Mouse (Mus musculus) hindbrain, embryonic 11.5 days (tissue): ENCODE measurements around the gene Plekhg3. TPM values are rescaled to one million over a fixed set of nuclear protein-coding genes. Genes with fewer than 3 reads are reported as not detected.

Experiments used
- ATAC-seq: fragments of 200-750 bp; cut with Nextera tagmentation; 2 replicates; pipeline ENCODE4 v1.8.0; 2017; ENCODE audit warnings: mild to moderate bottlenecking, moderate TSS enrichment, moderate library complexity; ENCODE audit not compliant: low FRiP score
- DNase-seq: peaks from one replicate; pipeline ENCODE4 v3.0.0-alpha.2; 2015; ENCODE audit warnings: low spot score
- H3K27ac ChIP-seq: fragments of 300-500 bp; sonication (generic); 2 replicates; pipeline ENCODE4 v1.5.1; 2014; ENCODE audit warnings: mild to moderate bottlenecking, low read depth, low read length
- H3K27me3 ChIP-seq: fragments of 300-500 bp; sonication (generic); 2 replicates; pipeline ENCODE4 v1.6.1; 2014; ENCODE audit warnings: mild to moderate bottlenecking, low read length, moderate library complexity, mixed read lengths; ENCODE audit not compliant: control insufficient read depth, insufficient read depth
- H3K36me3 ChIP-seq: fragments of 300-500 bp; sonication (generic); 2 replicates; pipeline ENCODE4 v1.6.1; 2014; ENCODE audit warnings: mild to moderate bottlenecking, low read length, moderate library complexity, mixed read lengths; ENCODE audit not compliant: control insufficient read depth, insufficient read depth
- H3K4me1 ChIP-seq: fragments of 300-500 bp; sonication (generic); replicated peaks from 2 replicates; pipeline ENCODE4 v1.6.1; 2014; ENCODE audit warnings: low read length, mixed read lengths; ENCODE audit not compliant: control insufficient read depth, insufficient read depth
- H3K4me2 ChIP-seq: fragments of 300-500 bp; sonication (generic); replicated peaks from 2 replicates; pipeline ENCODE4 v1.6.1; 2014; ENCODE audit warnings: mild to moderate bottlenecking, low read depth, low read length
- H3K4me3 ChIP-seq: fragments of 300-500 bp; sonication (generic); 2 replicates; pipeline ENCODE4 v1.5.1; 2014; ENCODE audit warnings: low read depth, low read length
- H3K9ac ChIP-seq: fragments of 300-500 bp; sonication (generic); 2 replicates; pipeline ENCODE4 v1.6.1; 2014; ENCODE audit warnings: low read depth, low read length
- H3K9me3 ChIP-seq: fragments of 300-500 bp; sonication (generic); 2 replicates; pipeline ENCODE4 v1.6.1; 2016; ENCODE audit warnings: low read length; ENCODE audit not compliant: control insufficient read depth
- WGBS: fragments of 180-500 bp; shearing (Covaris S2); extraction: QIAGEN DNeasy Blood & Tissue Kit; methylation state at CpG from one replicate; pipeline ENCODE4 v1.1.7; 2014; 5-methylcytosine and 5-hydroxymethylcytosine counted together
- polyA plus RNA-seq: library from polyadenylated mRNA; unstranded; fragments of >200 nt; fragmentation: Nextera tagmentation; extraction: Ambion mirVana; gene quantifications from 2 replicates; pipeline ENCODE4 v1.2.1, GENCODE M21; 2014

Gene Plekhg3
- polyA plus RNA-seq, 1 experiment from 2014 or later: 2.1 TPM

- ATAC-seq (no peak), DNase-seq (no peak)
- Histone ChIP-seq H3K9ac (no peak overlapping the region), H3K27ac (no peak overlapping the region), H3K4me3 (no peak overlapping the region), H3K9me3 (no peaks in the 10 kb centered on the region), H3K4me2 (no peak overlapping the region), H3K4me1 (no peaks in the 10 kb centered on the region), H3K36me3 (no peaks in the 10 kb centered on the region), H3K27me3 (peaks cover 5% of the 10 kb centered on the region)
- 83% methylated on average over 10 of the region's 10 CpGs for WGBS
These were observed 10.1 kb downstream of the Plekhg3 start for GRCm38 (mm10) chr12:76540701-76541221.

DNA sequence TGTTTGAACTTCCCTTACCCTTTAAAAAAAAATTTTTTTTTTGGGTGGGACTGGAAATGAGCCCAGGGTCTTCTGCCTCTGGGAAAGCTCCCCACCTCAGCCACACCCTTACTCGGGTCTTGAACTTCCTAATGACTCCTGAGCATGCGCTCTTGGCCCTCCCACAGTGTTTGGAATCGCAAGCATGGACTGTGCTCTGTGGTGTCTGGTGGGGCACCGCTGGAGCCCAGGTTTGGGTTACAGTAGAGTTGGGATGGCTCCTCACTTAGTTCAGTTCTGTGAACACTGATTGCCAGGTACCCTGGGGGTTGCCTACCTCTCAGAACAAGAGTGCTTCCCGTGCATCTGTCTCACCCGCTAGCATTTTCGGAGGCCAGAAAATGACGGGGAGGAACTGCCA, 10.8 kb downstream of the Plekhg3 start:
- WGBS: 38% methylated on average over 8 of the region's 8 CpGs
- no peak for DNase-seq

GRCm38 (mm10) chr12:76541879-76542278, 11.2 kb downstream of the Plekhg3 start:
- Histone ChIP-seq H3K9me3 (no peaks in the 10 kb centered on the region), H3K4me3 (no peak overlapping the region), H3K9ac (no peak overlapping the region), H3K4me1 (0 out of 2 replicates have a peak, but pooled peaks cover 3% of the 10 kb centered on the region), H3K4me2 (no peak overlapping the region), H3K27me3 (no peaks in the 10 kb centered on the region; the same call in 1 of the 2 replicates), H3K36me3 (no peaks in the 10 kb centered on the region), H3K27ac (no peak overlapping the region)
- WGBS: 72% methylated on average over 6 of the region's 6 CpGs
- DNase-seq: no peak
- ATAC-seq: no peak

More for the DNA sequence above, 10.8 kb downstream of the Plekhg3 start:
- H3K27me3 ChIP-seq: no peaks in the 10 kb centered on the region
- no peaks in the 10 kb centered on the region for H3K4me1 ChIP-seq
- no peak for ATAC-seq
- no peaks in the 10 kb centered on the region for H3K36me3 ChIP-seq
- H3K4me2 ChIP-seq: no peak overlapping the region
- no peaks in the 10 kb centered on the region for H3K9me3 ChIP-seq
- H3K27ac ChIP-seq: no peak overlapping the region
- H3K4me3 ChIP-seq: no peak overlapping the region
- no peak overlapping the region for H3K9ac ChIP-seq

- Histone ChIP-seq H3K9me3 (no peaks in the 10 kb centered on the region), H3K27me3 (peaks cover 5% of the 10 kb centered on the region), H3K27ac (no peak overlapping the region), H3K9ac (no peak overlapping the region), H3K4me1 (0 out of 2 replicates have a peak, but pooled peaks cover 3% of the 10 kb centered on the region), H3K4me3 (no peak overlapping the region), H3K36me3 (no peaks in the 10 kb centered on the region), H3K4me2 (no peak overlapping the region)
- no peak for DNase-seq
- no peak for ATAC-seq
- WGBS: 53% methylated on average over 15 of the region's 15 CpGs
These were observed 15.2 kb downstream of the Plekhg3 start for GRCm38 (mm10) chr12:76545786-76546370.

DNA sequence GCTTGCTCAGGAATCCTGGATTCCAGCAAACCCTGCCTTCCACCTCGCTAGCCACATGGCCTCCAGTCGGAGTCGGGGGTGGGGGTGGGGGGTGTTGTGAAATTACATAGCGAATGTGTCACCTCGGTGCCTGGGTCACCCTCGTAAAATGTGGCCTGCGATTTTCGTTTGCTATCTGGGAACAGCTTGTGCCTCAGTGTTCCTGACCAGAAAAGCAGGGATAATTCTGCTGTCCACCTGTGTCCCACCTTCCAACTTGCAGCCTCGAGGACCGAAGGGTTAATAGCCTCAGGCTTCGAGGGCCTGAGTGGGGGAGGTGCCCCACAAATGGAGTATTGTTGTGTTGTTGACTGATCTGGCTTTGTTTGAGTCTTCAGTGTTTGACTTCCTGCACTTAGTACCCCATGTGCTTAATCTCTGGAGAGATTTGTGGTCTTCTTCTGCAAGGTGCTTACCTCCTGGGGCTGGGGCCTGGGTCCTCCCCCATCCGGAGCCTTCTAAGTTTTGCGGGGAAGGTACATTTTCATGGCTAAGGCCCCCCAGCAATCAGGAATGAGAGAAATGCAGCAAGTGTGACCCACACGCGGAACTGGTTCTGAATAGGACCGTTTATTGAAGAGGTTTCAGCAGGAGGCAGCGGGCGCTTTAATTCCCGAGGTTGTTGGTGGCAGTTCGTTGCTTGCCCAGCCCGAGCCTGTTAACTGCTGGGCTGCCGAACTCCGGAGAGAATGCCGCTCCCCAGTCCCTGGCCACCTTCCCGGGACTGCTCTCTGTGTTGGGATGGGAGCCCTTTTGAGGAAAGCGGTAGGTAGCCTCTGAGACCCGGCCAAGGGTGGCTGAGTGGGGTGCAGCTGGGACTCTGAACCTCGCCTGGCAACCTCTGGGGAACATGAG, 15.9 kb downstream of the Plekhg3 start:
- Histone ChIP-seq H3K4me1 (0 out of 2 replicates have a peak, but pooled peaks cover 3% of the 10 kb centered on the region), H3K4me2 (peak overlapping the region; percentile 33), H3K9me3 (no peaks in the 10 kb centered on the region), H3K27ac (no peak overlapping the region), H3K9ac (no peak overlapping the region), H3K4me3 (peak overlapping the region; percentile 4; the same call in 1 of the 2 replicates), H3K27me3 (peaks cover 5% of the 10 kb centered on the region), H3K36me3 (no peaks in the 10 kb centered on the region)
- DNase-seq (peak; percentile 43), ATAC-seq (no peak; the same call in 1 of the 2 replicates)
- WGBS: 4% methylated on average over 28 of the region's 28 CpGs

DNA sequence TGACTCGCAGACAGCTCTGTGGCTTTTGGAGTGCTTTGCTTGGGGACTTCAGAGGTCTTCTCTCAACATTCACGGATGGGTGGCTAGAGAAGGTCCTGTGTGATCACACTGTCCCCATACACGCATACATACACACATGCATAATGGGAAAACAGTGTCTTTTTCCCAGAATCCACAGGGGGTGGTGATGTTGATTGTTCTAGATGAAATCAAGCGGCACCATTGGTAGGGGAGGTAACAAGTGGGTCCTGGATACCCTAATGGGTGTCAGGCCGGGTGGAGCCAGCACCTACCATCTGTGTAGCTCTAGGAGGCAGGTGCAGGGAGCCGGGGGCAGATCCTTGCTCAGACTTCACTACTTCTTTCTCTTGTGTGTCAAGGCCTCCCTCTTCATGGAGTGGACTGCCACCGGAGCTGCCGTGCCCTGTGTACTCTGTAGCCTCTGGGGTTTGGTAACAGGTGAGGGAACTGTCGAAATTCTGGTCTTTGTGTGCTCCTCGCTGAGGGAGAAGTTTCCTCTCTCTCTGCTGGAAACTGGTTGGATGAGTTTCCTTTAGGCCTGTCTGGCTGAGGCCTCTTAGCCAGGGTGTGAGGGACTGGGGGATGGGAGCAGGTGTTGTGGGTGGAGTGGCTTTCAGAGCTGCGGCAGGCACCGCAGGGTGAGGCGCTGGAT, 16.9 kb downstream of the Plekhg3 start:
- ATAC-seq (no peak; the same call in 1 of the 2 replicates), DNase-seq (no peak)
- no peaks in the 10 kb centered on the region for H3K9me3 ChIP-seq
- H3K27me3 ChIP-seq: peaks cover 5% of the 10 kb centered on the region
- H3K9ac ChIP-seq: no peak overlapping the region
- no peak overlapping the region for H3K4me3 ChIP-seq
- 25% methylated on average over 13 of the region's 13 CpGs for WGBS
- H3K27ac ChIP-seq: no peak overlapping the region
- H3K4me2 ChIP-seq: no peak overlapping the region
- 0 out of 2 replicates have a peak, but pooled peaks cover 3% of the 10 kb centered on the region for H3K4me1 ChIP-seq
- no peaks in the 10 kb centered on the region for H3K36me3 ChIP-seq

DNA sequence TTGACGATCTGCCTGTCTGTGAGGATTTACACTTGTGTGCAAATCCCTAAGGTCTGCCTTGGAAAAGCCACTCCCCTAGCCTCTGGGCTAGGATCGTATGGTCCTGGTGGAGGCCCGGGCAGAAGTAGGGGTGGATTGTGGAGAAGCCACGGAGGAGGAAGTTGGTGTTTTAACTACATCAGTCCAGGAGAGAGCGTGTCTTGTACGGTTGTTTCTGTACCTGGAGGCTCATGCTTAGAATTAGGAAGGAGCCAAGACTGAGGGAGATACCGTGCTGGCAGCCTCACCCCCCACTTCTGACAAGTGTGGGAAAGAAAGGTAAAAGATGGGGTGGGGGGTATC, 17.4 kb downstream of the Plekhg3 start:
- Histone ChIP-seq H3K27me3 (peaks cover 5% of the 10 kb centered on the region), H3K4me3 (no peak overlapping the region), H3K9ac (no peak overlapping the region), H3K4me1 (0 out of 2 replicates have a peak, but pooled peaks cover 3% of the 10 kb centered on the region), H3K36me3 (no peaks in the 10 kb centered on the region), H3K9me3 (no peaks in the 10 kb centered on the region), H3K27ac (no peak overlapping the region), H3K4me2 (no peak overlapping the region)
- ATAC-seq (no peak), DNase-seq (no peak)
- WGBS: 25% methylated on average over 7 of the region's 7 CpGs

DNA sequence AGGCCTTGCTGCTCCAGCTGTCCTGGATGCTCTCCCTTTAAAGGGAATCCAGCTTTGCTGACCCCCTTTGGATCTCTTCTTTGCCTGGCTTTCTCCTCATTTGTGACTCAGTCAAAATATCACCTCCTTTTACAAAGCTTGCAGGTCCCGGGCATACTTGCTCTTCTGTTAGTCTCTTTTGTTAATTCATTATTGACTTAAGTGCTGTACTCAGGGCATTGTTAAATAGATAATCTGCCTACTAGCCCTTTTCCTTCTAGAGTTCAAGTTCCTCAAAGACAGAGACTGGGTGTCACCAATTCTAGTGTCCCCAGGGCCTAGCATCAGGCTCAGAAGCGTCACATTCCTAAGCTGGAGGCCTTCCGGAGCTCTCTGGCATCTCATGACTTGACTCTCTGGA, 18.5 kb downstream of the Plekhg3 start:
- no peak for ATAC-seq
- H3K27me3 ChIP-seq: peaks cover 5% of the 10 kb centered on the region
- H3K4me3 ChIP-seq: no peak overlapping the region
- DNase-seq: no peak
- no peak overlapping the region for H3K27ac ChIP-seq
- no peaks in the 10 kb centered on the region for H3K9me3 ChIP-seq
- 79% methylated on average over 3 of the region's 3 CpGs for WGBS
- no peak overlapping the region for H3K9ac ChIP-seq
- H3K4me1 ChIP-seq: 0 out of 2 replicates have a peak, but pooled peaks cover 3% of the 10 kb centered on the region
- H3K36me3 ChIP-seq: no peaks in the 10 kb centered on the region
- H3K4me2 ChIP-seq: no peak overlapping the region
